Mouse (Mus musculus): ENCODE measurements around the gene Pisd.
"Not testable (repeated sequence)": the region's sequence is repeated elsewhere in the genome, so short reads cannot be mapped to it uniquely, and the experiment has no call there.

DNA sequence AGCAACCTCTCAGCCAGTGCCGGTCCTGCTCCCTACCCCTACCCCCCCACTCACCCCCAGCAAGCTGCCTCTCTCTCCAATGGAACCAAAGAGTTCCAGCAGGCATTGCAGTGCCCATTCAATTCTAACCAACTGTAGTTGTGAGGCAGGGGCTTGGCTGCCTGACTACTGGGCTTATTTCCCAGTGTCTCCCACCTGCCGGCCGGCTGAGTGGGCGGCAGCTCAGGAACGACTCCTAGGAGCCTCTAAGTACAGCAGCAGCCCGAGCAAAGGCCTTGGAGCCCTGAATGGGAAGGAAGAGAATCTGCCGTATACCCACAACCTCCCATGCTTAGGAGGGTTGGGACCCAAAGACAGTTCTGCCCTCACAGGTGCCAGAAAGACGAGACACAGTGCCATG lies 44.6 kb downstream of the Pisd start:
- not testable (repeated sequence) for TF ChIP-seq CTCF (IDR thresholded peaks at IDR 0.05; ENCODE audit: extremely low read depth, insufficient read length, insufficient replicate concordance, low read depth, low read length); POLR2A (IDR thresholded peaks at IDR 0.05; ENCODE audit: low read depth, low read length)
